Mouse (Mus musculus) ES-Bruce4 (cell line): ENCODE data around the gene Tbcel. TPM values are rescaled to one million over a fixed set of nuclear protein-coding genes. Genes with fewer than 3 reads are reported as not detected.

ENCODE experiments used
- H3K27ac ChIP-seq: 2 replicates; pipeline ENCODE4 v1.5.1; 2012; ENCODE audit warnings: low read length, inconsistent platforms; ENCODE audit not compliant: insufficient read depth
- H3K27me3 ChIP-seq: 2 replicates; pipeline ENCODE4 v1.6.1; 2012; ENCODE audit warnings: mild to moderate bottlenecking, low read length, inconsistent platforms; ENCODE audit not compliant: control insufficient read depth, poor library complexity, insufficient read depth, severe bottlenecking
- H3K36me3 ChIP-seq: 2 replicates; pipeline ENCODE4 v1.6.1; 2012; ENCODE audit warnings: inconsistent platforms, mild to moderate bottlenecking, low read length, moderate library complexity; ENCODE audit not compliant: control insufficient read depth, poor library complexity, insufficient read depth, severe bottlenecking
- H3K4me1 ChIP-seq: one replicate; pipeline ENCODE4 v1.8.1; 2011; ENCODE audit warnings: low read length; ENCODE audit not compliant: control insufficient read depth, insufficient read depth
- H3K4me3 ChIP-seq: 2 replicates; pipeline ENCODE4 v1.5.1; 2011; ENCODE audit warnings: low read depth, mild to moderate bottlenecking, low read length
- H3K9ac ChIP-seq: 2 replicates; pipeline ENCODE4 v1.6.1; 2012; ENCODE audit warnings: low read depth, mild to moderate bottlenecking, inconsistent platforms; ENCODE audit not compliant: poor library complexity, severe bottlenecking
- H3K9me3 ChIP-seq: replicated peaks from 2 replicates; pipeline ENCODE4 v1.6.1; 2012; ENCODE audit warnings: mild to moderate bottlenecking, low read length, inconsistent platforms; ENCODE audit not compliant: control insufficient read depth, poor library complexity, insufficient read depth, severe bottlenecking
- CTCF ChIP-seq: IDR thresholded peaks from one replicate; pipeline ENCODE4 v1.8.1; 2011; ENCODE audit warnings: low read depth, low read length
- EP300 ChIP-seq: IDR thresholded peaks from 2 replicates; pipeline ENCODE4 v1.6.1; 2011; ENCODE audit warnings: low read depth, low read length; ENCODE audit not compliant: insufficient read depth
- POLR2A ChIP-seq: IDR thresholded peaks from one replicate; pipeline ENCODE4 v1.8.1; 2011; ENCODE audit warnings: low read length; ENCODE audit not compliant: insufficient read depth
- polyA plus RNA-seq: library from polyadenylated mRNA; stranded (reverse); fragments of >200 nt; gene quantifications from 2 replicates; pipeline ENCODE4 v1.2.4, GENCODE M21; 2011; ENCODE audit warnings: low read depth; ENCODE audit not compliant: missing spikeins, insufficient read depth, insufficient read length

The Tbcel gene
- polyA plus RNA-seq = 26.3 and 27.1 TPM in 2 replicates

- H3K27ac ChIP-seq = no peak within 1 kb of the TSS
- H3K27me3 ChIP-seq = peaks cover 1% of the 10 kb centered on the region; the same call in 1 of the 2 replicates
- no peak within 1 kb of the TSS for H3K4me3 ChIP-seq
- H3K9ac ChIP-seq = no peak within 1 kb of the TSS
- no peaks in the 10 kb centered on the region for H3K36me3 ChIP-seq
- peaks cover 2% of the 10 kb centered on the region for H3K4me1 ChIP-seq
- TF ChIP-seq EP300 = no peak
- no peak for TF ChIP-seq CTCF
- TF ChIP-seq POLR2A = no peak
- no peaks in the 10 kb centered on the region for H3K9me3 ChIP-seq
These were observed at the start of gene Tbcel for GRCm38 (mm10) chr9:42507709-42508108. Gene Tbcel, minus strand, starts transcription at chr9:42507809.

- no peak overlapping the region for H3K27ac ChIP-seq
- TF ChIP-seq CTCF (no peak), EP300 (no peak), POLR2A (no peak)
- no peaks in the 10 kb centered on the region for H3K4me1 ChIP-seq
These were observed 47.6 kb upstream of the Tbcel start for GRCm38 (mm10) chr9:42555186-42555585.

GRCm38 (mm10) chr9:42550116-42550515 lies 42.5 kb upstream of the Tbcel start:
- Histone ChIP-seq H3K36me3 (no peaks in the 10 kb centered on the region), H3K4me3 (no peak overlapping the region), H3K27me3 (no peaks in the 10 kb centered on the region), H3K9me3 (no peaks in the 10 kb centered on the region), H3K9ac (no peak overlapping the region), H3K4me1 (no peaks in the 10 kb centered on the region), H3K27ac (no peak overlapping the region)
- TF ChIP-seq EP300 (no peak), POLR2A (no peak), CTCF (peak; percentile 86)

More at GRCm38 (mm10) chr9:42555186-42555585, 47.6 kb upstream of the Tbcel start:
- no peak overlapping the region for H3K4me3 ChIP-seq
- H3K9ac ChIP-seq = no peak overlapping the region
- H3K27me3 ChIP-seq = no peaks in the 10 kb centered on the region
- H3K9me3 ChIP-seq = no peaks in the 10 kb centered on the region; the same call in 1 of the 2 replicates
- H3K36me3 ChIP-seq = no peaks in the 10 kb centered on the region

GRCm38 (mm10) chr9:42548981-42549380 lies 41.4 kb upstream of the Tbcel start:
- H3K4me3 ChIP-seq = no peak overlapping the region
- no peaks in the 10 kb centered on the region for H3K36me3 ChIP-seq
- no peak overlapping the region for H3K27ac ChIP-seq
- no peaks in the 10 kb centered on the region for H3K9me3 ChIP-seq
- TF ChIP-seq POLR2A (no peak), EP300 (no peak), CTCF (no peak)
- no peaks in the 10 kb centered on the region for H3K4me1 ChIP-seq
- H3K27me3 ChIP-seq = no peaks in the 10 kb centered on the region
- H3K9ac ChIP-seq = no peak overlapping the region

GRCm38 (mm10) chr9:42544521-42544920 lies 36.9 kb upstream of the Tbcel start:
- no peaks in the 10 kb centered on the region for H3K9me3 ChIP-seq
- no peaks in the 10 kb centered on the region for H3K36me3 ChIP-seq
- H3K4me1 ChIP-seq = no peaks in the 10 kb centered on the region
- H3K4me3 ChIP-seq = no peak overlapping the region
- H3K9ac ChIP-seq = no peak overlapping the region
- no peaks in the 10 kb centered on the region for H3K27me3 ChIP-seq
- no peak for TF ChIP-seq CTCF
- no peak for TF ChIP-seq EP300
- no peak for TF ChIP-seq POLR2A
- no peak overlapping the region for H3K27ac ChIP-seq

GRCm38 (mm10) chr9:42533491-42533890 lies 25.9 kb upstream of the Tbcel start:
- Histone ChIP-seq H3K27me3 (no peaks in the 10 kb centered on the region), H3K4me1 (no peaks in the 10 kb centered on the region), H3K9ac (no peak overlapping the region), H3K27ac (no peak overlapping the region), H3K36me3 (no peaks in the 10 kb centered on the region), H3K9me3 (no peaks in the 10 kb centered on the region), H3K4me3 (no peak overlapping the region)
- TF ChIP-seq POLR2A = no peak
- no peak for TF ChIP-seq CTCF
- TF ChIP-seq EP300 = no peak
